Mouse (Mus musculus) sigmoid colon, adult 10 weeks (tissue): Measurements from ENCODE around the gene Gm44. TPM values are rescaled to one million over a fixed set of nuclear protein-coding genes. Genes with fewer than 3 reads are reported as not detected.

Source experiments
- polyA plus RNA-seq: library from polyadenylated mRNA; stranded (reverse); fragments of 350-450 nt; fragmentation: Illumina TruSeq; extraction: RNeasy Lipid Tissue Mini Kit (QIAGEN cat#74804); gene quantifications from one replicate; pipeline ENCODE4 v1.2.3, GENCODE M21; 2014; ENCODE audit warnings: low read depth, low replicate concordance

The Gm44 gene
- polyA plus RNA-seq: not detected

GRCm38 (mm10) chrX:90891842-90892241, at the start of gene Gm44:
Gm44 (plus strand) TSS chrX:90892142.

